Mouse (Mus musculus): ENCODE results near the gene Bcat2. TPM values are rescaled to one million over a fixed set of nuclear protein-coding genes. Genes with fewer than 3 reads are reported as not detected.

Bcat2 gene
- total and polyA plus RNA-seq, 3 experiments, result 13.5 to 65.6 (median 30.9) TPM

GRCm38 (mm10) chr7:45561624-45562520 is 8.1 kb upstream of the Bcat2 start:
- H3K9me3 ChIP-seq (replicated peaks; ENCODE audit: low read length), result no peaks in the 10 kb centered on the region
- peak overlapping the region; percentile 67; the same call in 1 of the 2 replicates for H3K4me2 ChIP-seq (ENCODE audit: insufficient read depth, low read depth, poor library complexity, severe bottlenecking)
- peaks cover 0 to 47% of the 10 kb centered on the region in 2 experiments; a peak in 2 of 4 replicates for H3K4me1 ChIP-seq (ENCODE audit: control insufficient read depth in 1 of 2, insufficient read depth in 2 of 2)
- in situ Hi-C loops (cut with MboI; ENCODE audit: low pct_ligation_motif_present, low pct_unique_long_range_greater_than_20kb, low sequenced_read_pairs), result loop anchor here (5.0 kb wide), 1 partner anchor 95 kb away; the partner anchor contains the start of gene Bax
- dilution Hi-C loops (cut with MboI; ENCODE audit: extremely low pct_ligation_motif_present, extremely low pct_unique_long_range_greater_than_20kb, low sequenced_read_pairs), result no loop called here
- no peak overlapping the region for H3K27ac ChIP-seq (ENCODE audit: insufficient read depth, low read depth)
- no peak for TF ChIP-seq NRF1 (IDR thresholded peaks at IDR 0.05; ENCODE audit: low read depth, low read length)
- TF ChIP-seq ETS1 (conservative IDR thresholded peaks at IDR 0.05; ENCODE audit: low read depth, low read length), result no peak
- TF ChIP-seq USF2 (conservative IDR thresholded peaks at IDR 0.05; ENCODE audit: low read depth, low read length), result no peak
- no peak for TF ChIP-seq ZC3H11A (IDR thresholded peaks at IDR 0.05; ENCODE audit: low read depth, low read length)
- TF ChIP-seq MAFK (IDR thresholded peaks at IDR 0.05; ENCODE audit: insufficient replicate concordance, low read length), result no peak
- no peak for TF ChIP-seq UBTF (IDR thresholded peaks at IDR 0.05; ENCODE audit: low read depth, low read length)
- no peak for TF ChIP-seq ZNF384 (IDR thresholded peaks at IDR 0.05; ENCODE audit: low read depth, low read length)
- TF ChIP-seq POLR2AphosphoS2 (IDR thresholded peaks at IDR 0.05; ENCODE audit: low read depth, low read length), result no peak
- no peak for TF ChIP-seq MAX (IDR thresholded peaks at IDR 0.05; ENCODE audit: low read length)
- no peak for TF ChIP-seq ELF1 (IDR thresholded peaks at IDR 0.05; ENCODE audit: low read depth, low read length)
- TF ChIP-seq CHD1 (IDR thresholded peaks at IDR 0.05; ENCODE audit: low read depth, low read length), result no peak
- TF ChIP-seq GABPA (IDR thresholded peaks at IDR 0.05; ENCODE audit: insufficient replicate concordance, low read depth, low read length), result no peak
- TF ChIP-seq CHD2 (IDR thresholded peaks at IDR 0.05; ENCODE audit: low read length), result no peak
- TF ChIP-seq KAT2A (IDR thresholded peaks at IDR 0.05; ENCODE audit: insufficient replicate concordance, low read length), result no peak
- TF ChIP-seq MEF2A (IDR thresholded peaks at IDR 0.05; ENCODE audit: borderline replicate concordance, low read depth, low read length), result no peak
- no peaks in the 10 kb centered on the region for H3K79me2 ChIP-seq (replicated peaks; ENCODE audit: control insufficient read depth, extremely low read depth, insufficient read depth, poor library complexity, severe bottlenecking)
- H3K4me3 ChIP-seq (replicated peaks in 1 of 3; ENCODE audit: low read depth in 2 of 3, low read length in 2 of 3, poor library complexity in 1 of 3), result no peak overlapping the region
- DNase-seq (ENCODE audit: extremely low read depth), result no peak
- H3K9ac ChIP-seq (ENCODE audit: insufficient read depth, low read depth), result no peak overlapping the region
- H3K36me3 ChIP-seq (replicated peaks in 1 of 2; ENCODE audit: control insufficient read depth in 1 of 2, insufficient read depth in 1 of 2, low read length in 1 of 2), result peaks cover 0 to 5% of the 10 kb centered on the region in 2 experiments
- H3K27me3 ChIP-seq (replicated peaks), result no peaks in the 10 kb centered on the region

GRCm38 (mm10) chr7:45564811-45565210 is 5.1 kb upstream of the Bcat2 start:
- Histone ChIP-seq H3K27ac (ENCODE audit: insufficient read depth, low read depth) (no peak overlapping the region), H3K9ac (ENCODE audit: insufficient read depth, low read depth) (no peak overlapping the region), H3K4me1 (ENCODE audit: control insufficient read depth in 1 of 2, insufficient read depth in 2 of 2) (peaks cover 4 to 43% of the 10 kb centered on the region in 2 experiments), H3K4me3 (replicated peaks in 1 of 3; ENCODE audit: low read depth in 2 of 3, low read length in 2 of 3, poor library complexity in 1 of 3) (no peak overlapping the region), H3K27me3 (replicated peaks) (no peaks in the 10 kb centered on the region), H3K36me3 (replicated peaks in 1 of 2; ENCODE audit: control insufficient read depth in 1 of 2, insufficient read depth in 1 of 2, low read length in 1 of 2) (no peaks in the 10 kb centered on the region), H3K9me3 (replicated peaks; ENCODE audit: low read length) (no peaks in the 10 kb centered on the region), H3K4me2 (ENCODE audit: insufficient read depth, low read depth, poor library complexity, severe bottlenecking) (no peak overlapping the region), H3K79me2 (replicated peaks; ENCODE audit: control insufficient read depth, extremely low read depth, insufficient read depth, poor library complexity, severe bottlenecking) (no peaks in the 10 kb centered on the region)
- dilution Hi-C loops (cut with MboI; ENCODE audit: extremely low pct_ligation_motif_present, extremely low pct_unique_long_range_greater_than_20kb, low sequenced_read_pairs), result no loop called here
- TF ChIP-seq HCFC1 (IDR thresholded peaks at IDR 0.05; ENCODE audit: low read depth, low read length) (no peak), ZKSCAN1 (IDR thresholded peaks at IDR 0.05; ENCODE audit: borderline replicate concordance, low read depth, low read length) (no peak), ELF1 (IDR thresholded peaks at IDR 0.05; ENCODE audit: low read depth, low read length) (no peak)
- DNase-seq (ENCODE audit: extremely low read depth), result no peak
- in situ Hi-C loops (cut with MboI; ENCODE audit: low pct_ligation_motif_present, low pct_unique_long_range_greater_than_20kb, low sequenced_read_pairs), result loop anchor here (5.0 kb wide), 1 partner anchor 98 kb away; the partner anchor contains the start of gene Bax
